ENCODE assay signal across 25 mouse cellular contexts in the genomic region with DNA sequence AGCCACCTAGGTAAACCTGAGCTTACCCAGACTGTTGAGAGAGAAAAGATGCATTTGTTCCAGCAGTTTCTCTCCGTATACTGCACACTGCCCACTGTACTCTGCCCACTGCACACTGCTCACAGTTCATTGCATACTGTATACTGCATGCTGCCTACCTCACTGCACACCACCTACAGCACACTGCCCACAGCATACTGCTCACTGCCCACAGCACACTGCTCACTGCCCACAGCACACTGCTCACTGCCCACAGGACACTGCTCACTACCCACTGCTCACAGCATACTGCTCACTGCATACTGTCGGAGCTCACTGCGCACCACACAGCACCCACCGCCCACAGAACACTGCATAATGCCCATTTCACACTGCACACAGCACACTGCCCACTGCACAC.
DNase-seq lines count a peak whose midpoint lies in the region; ATAC-seq and TF ChIP-seq lines count a peak whose summit lies in the region.
"Had no signal": no experiment of that assay in that cellular context is flagged by ENCODE, and none has a peak within 500 bp of the region (broad histone marks: within the 10 kb centered on the region; RNA-seq: fewer than 3 reads in every experiment).

No protein-coding gene starts in this region.

- H3K4me2 ChIP-seq in embryonic facial prominence, embryonic 15.5 days (replicated peaks) = no peak overlapping the region
- H3K4me2 ChIP-seq in heart, embryonic 14.5 days (ENCODE audit: low read length) = no peak overlapping the region
- H3K4me2 ChIP-seq in midbrain, embryonic 12.5 days (replicated peaks) = no peak overlapping the region
- no peak overlapping the region for H3K4me2 ChIP-seq in midbrain, postnatal 0 days (ENCODE audit: low read depth, low read length, poor library complexity, severe bottlenecking)
- H3K4me2 ChIP-seq: embryonic facial prominence, embryonic 13.5 days; forebrain, embryonic 15.5 days; heart, embryonic 13.5 days; hindbrain, embryonic 14.5 days had no signal

- intact Hi-C loops in gastrocnemius, adult 2 months (cut with DNase I) = no loop called here

- WGBS in embryonic facial prominence, embryonic 15.5 days = 90% methylated on average over 4 of the region's 4 CpGs
- 89% methylated on average over 4 of the region's 4 CpGs for WGBS in embryonic facial prominence, embryonic 10.5 days
- WGBS in heart, embryonic 14.5 days = 93% methylated on average over 4 of the region's 4 CpGs
- WGBS in midbrain, embryonic 12.5 days = 93% methylated on average over 4 of the region's 4 CpGs
- 99% methylated on average over 4 of the region's 4 CpGs for WGBS in midbrain, postnatal 0 days

- DNase-seq in embryonic facial prominence, embryonic 10.5 days (ENCODE audit: low spot score) = no peak
- no peak for DNase-seq in heart, adult 9 months (ENCODE audit: low spot score in 2 of 2)
- no peak for DNase-seq in midbrain, postnatal 0 days (ENCODE audit: low spot score)
- no peak for DNase-seq in G1E (ENCODE audit: low spot score)
- no peak for DNase-seq in gastrocnemius, adult 2 months
- DNase-seq: adrenal gland, postnatal 10 days; adrenal gland, postnatal 36 days; cerebellum, adult 11 months; cerebellum, adult 2 months; cerebellum, adult 9-11 months; cerebellum, postnatal 25 days; gastrocnemius, postnatal 10 days; gastrocnemius, postnatal 36 days had no signal

- no peaks in the 10 kb centered on the region for H3K9me3 ChIP-seq in embryonic facial prominence, embryonic 15.5 days (replicated peaks)
- no peaks in the 10 kb centered on the region for H3K9me3 ChIP-seq in embryonic facial prominence, embryonic 10.5 days
- no peaks in the 10 kb centered on the region for H3K9me3 ChIP-seq in heart, embryonic 14.5 days (ENCODE audit: control insufficient read depth, low read length)
- no peaks in the 10 kb centered on the region for H3K9me3 ChIP-seq in midbrain, embryonic 12.5 days
- no peaks in the 10 kb centered on the region for H3K9me3 ChIP-seq in midbrain, postnatal 0 days (ENCODE audit: low read length)
- peaks cover 32% of the 10 kb centered on the region for H3K9me3 ChIP-seq in G1E (replicated peaks)
- H3K9me3 ChIP-seq: embryonic facial prominence, embryonic 13.5 days; forebrain, embryonic 15.5 days; heart, embryonic 10.5 days; heart, embryonic 13.5 days had no signal

- H3K9ac ChIP-seq in embryonic facial prominence, embryonic 15.5 days = no peak overlapping the region
- no peak overlapping the region for H3K9ac ChIP-seq in heart, embryonic 14.5 days (ENCODE audit: low read length)
- H3K9ac ChIP-seq in midbrain, embryonic 12.5 days (replicated peaks) = no peak overlapping the region
- H3K9ac ChIP-seq in midbrain, postnatal 0 days (replicated peaks; ENCODE audit: low read length, poor library complexity, severe bottlenecking) = no peak overlapping the region
- H3K9ac ChIP-seq: embryonic facial prominence, embryonic 13.5 days; forebrain, embryonic 15.5 days; heart, embryonic 13.5 days; hindbrain, embryonic 14.5 days had no signal

- no peaks in the 10 kb centered on the region for H3K4me1 ChIP-seq in embryonic facial prominence, embryonic 15.5 days
- H3K4me1 ChIP-seq in embryonic facial prominence, embryonic 10.5 days = peaks cover 6% of the 10 kb centered on the region; the same call in 1 of the 2 replicates
- peaks cover 8 to 12% of the 10 kb centered on the region in 2 experiments; a peak in 3 of 4 replicates for H3K4me1 ChIP-seq in heart, embryonic 14.5 days (ENCODE audit: control insufficient read depth in 2 of 2, insufficient read depth in 2 of 2, low read length in 2 of 2)
- H3K4me1 ChIP-seq in midbrain, embryonic 12.5 days = peaks cover 16% of the 10 kb centered on the region; the same call in 1 of the 2 replicates
- no peaks in the 10 kb centered on the region for H3K4me1 ChIP-seq in midbrain, postnatal 0 days (ENCODE audit: insufficient read depth, low read length)
- H3K4me1 ChIP-seq in G1E (ENCODE audit: insufficient read depth, low read depth, low read length) = no peaks in the 10 kb centered on the region
- H3K4me1 ChIP-seq: embryonic facial prominence, embryonic 13.5 days had no signal

- peak; percentile 51; the same call in 1 of the 2 replicates for ATAC-seq in embryonic facial prominence, embryonic 15.5 days (ENCODE audit: insufficient number of reproducible peaks, low FRiP score, low TSS enrichment, low read depth)
- peak; percentile 50; the same call in 1 of the 2 replicates for ATAC-seq in heart, embryonic 14.5 days (ENCODE audit: insufficient number of reproducible peaks, insufficient read depth, low FRiP score, low read depth)
- peak; percentile 34; the same call in 1 of the 2 replicates for ATAC-seq in midbrain, embryonic 12.5 days (ENCODE audit: low FRiP score, low read depth)
- ATAC-seq in midbrain, postnatal 0 days (ENCODE audit: low FRiP score) = no peak; the same call in 1 of the 2 replicates
- ATAC-seq in G1E (ENCODE audit: extremely low read depth, insufficient number of reproducible peaks, low FRiP score, poor library complexity, severe bottlenecking) = no peak
- ATAC-seq: forebrain, embryonic 15.5 days; hindbrain, postnatal 0 days; inflammation-experienced regulatory T-cells, adult 6 months; intestine, embryonic 16.5 days; Patski had no signal

- no peak for TF ChIP-seq CTCF in midbrain, postnatal 0 days (IDR thresholded peaks at IDR 0.05)
- no peak for TF ChIP-seq CTCF in G1E (IDR thresholded peaks at IDR 0.05; ENCODE audit: low read depth, low read length)
- no peak for TF ChIP-seq CTCF in gastrocnemius, adult 2 months (IDR thresholded peaks at IDR 0.05)

- H3K36me3 ChIP-seq in embryonic facial prominence, embryonic 15.5 days = no peaks in the 10 kb centered on the region
- no peaks in the 10 kb centered on the region for H3K36me3 ChIP-seq in embryonic facial prominence, embryonic 10.5 days (replicated peaks)
- H3K36me3 ChIP-seq in heart, embryonic 14.5 days (ENCODE audit: control insufficient read depth, insufficient read depth, low read length) = no peaks in the 10 kb centered on the region
- no peaks in the 10 kb centered on the region for H3K36me3 ChIP-seq in midbrain, embryonic 12.5 days
- H3K36me3 ChIP-seq in midbrain, postnatal 0 days (ENCODE audit: insufficient read depth, low read length) = no peaks in the 10 kb centered on the region
- H3K36me3 ChIP-seq in G1E (replicated peaks) = no peaks in the 10 kb centered on the region
- H3K36me3 ChIP-seq: embryonic facial prominence, embryonic 13.5 days; forebrain, embryonic 15.5 days; heart, embryonic 10.5 days; heart, embryonic 13.5 days had no signal

- H3K4me3 ChIP-seq in embryonic facial prominence, embryonic 15.5 days (replicated peaks) = no peak overlapping the region
- H3K4me3 ChIP-seq in embryonic facial prominence, embryonic 10.5 days = no peak overlapping the region
- no peak overlapping the region for H3K4me3 ChIP-seq in heart, embryonic 14.5 days (ENCODE audit: control insufficient read depth in 1 of 2, insufficient read depth in 1 of 2, low read depth in 1 of 2, low read length in 2 of 2)
- no peak overlapping the region for H3K4me3 ChIP-seq in midbrain, embryonic 12.5 days
- H3K4me3 ChIP-seq in midbrain, postnatal 0 days (ENCODE audit: low read depth, low read length) = no peak overlapping the region
- H3K4me3 ChIP-seq in G1E (ENCODE audit: low read depth, low read length) = peak overlapping the region; percentile 41
- H3K4me3 ChIP-seq in gastrocnemius, adult 2 months = no peak overlapping the region
- H3K4me3 ChIP-seq: embryonic facial prominence, embryonic 13.5 days; forebrain, embryonic 15.5 days; heart, embryonic 10.5 days; heart, embryonic 13.5 days had no signal

- no peaks in the 10 kb centered on the region for H3K27me3 ChIP-seq in embryonic facial prominence, embryonic 15.5 days
- H3K27me3 ChIP-seq in embryonic facial prominence, embryonic 10.5 days (replicated peaks; ENCODE audit: low read depth, poor library complexity, severe bottlenecking) = no peaks in the 10 kb centered on the region
- no peaks in the 10 kb centered on the region for H3K27me3 ChIP-seq in heart, embryonic 14.5 days (ENCODE audit: control insufficient read depth, insufficient read depth, low read length)
- H3K27me3 ChIP-seq in midbrain, embryonic 12.5 days = no peaks in the 10 kb centered on the region
- H3K27me3 ChIP-seq in midbrain, postnatal 0 days (ENCODE audit: insufficient read depth, low read length) = no peaks in the 10 kb centered on the region
- no peaks in the 10 kb centered on the region for H3K27me3 ChIP-seq in G1E (ENCODE audit: insufficient read depth, low read length)
- H3K27me3 ChIP-seq: embryonic facial prominence, embryonic 13.5 days; forebrain, embryonic 15.5 days; heart, embryonic 13.5 days; Patski had no signal

- no peak overlapping the region for H3K27ac ChIP-seq in embryonic facial prominence, embryonic 15.5 days (replicated peaks)
- H3K27ac ChIP-seq in embryonic facial prominence, embryonic 10.5 days (replicated peaks) = no peak overlapping the region
- no peak overlapping the region for H3K27ac ChIP-seq in heart, embryonic 14.5 days (replicated peaks in 1 of 2; ENCODE audit: control insufficient read depth in 1 of 2, insufficient read depth in 1 of 2, low read depth in 2 of 2, low read length in 2 of 2)
- H3K27ac ChIP-seq in midbrain, embryonic 12.5 days (replicated peaks) = no peak overlapping the region
- no peak overlapping the region for H3K27ac ChIP-seq in midbrain, postnatal 0 days (ENCODE audit: low read depth, low read length)
- no peak overlapping the region for H3K27ac ChIP-seq in gastrocnemius, adult 2 months
- H3K27ac ChIP-seq: embryonic facial prominence, embryonic 13.5 days; forebrain, embryonic 15.5 days; heart, embryonic 10.5 days; heart, embryonic 13.5 days; hindbrain, embryonic 14.5 days; hindbrain, postnatal 0 days had no signal

Comparison
In these comparisons a context has a peak if more than half of its experiments do, and no peak if none do; other contexts are left out.
1. ATAC-seq: peak in embryonic facial prominence, embryonic 15.5 days (single experiment), heart, embryonic 14.5 days (single experiment) and midbrain, embryonic 12.5 days (single experiment); none in midbrain, postnatal 0 days (single experiment) and G1E (single experiment).